Mouse (Mus musculus) megakaryocyte, embryonic 14.5 days (primary cell): ENCODE measurements at regions not wholly inside any gene's neighbourhood (a gene's known extent, or its start where the extent isn't known, plus 50 kb on each side); places are given as distances from the start of the nearest gene placed in this dataset.

Source experiments
- H3K27me3 ChIP-seq: replicated peaks from 2 replicates; pipeline ENCODE3; 2012; ENCODE audit warnings: inconsistent platforms
- H3K36me3 ChIP-seq: replicated peaks from 2 replicates; pipeline ENCODE3; 2012; ENCODE audit warnings: low read length, inconsistent platforms, mixed read lengths
- H3K4me1 ChIP-seq: 2 replicates; pipeline ENCODE4 v1.6.1; 2012; ENCODE audit warnings: inconsistent platforms
- H3K4me3 ChIP-seq: replicated peaks from 2 replicates; pipeline ENCODE3; 2012; ENCODE audit warnings: moderate library complexity, mild to moderate bottlenecking, inconsistent platforms
- H3K9me3 ChIP-seq: 2 replicates; pipeline ENCODE4 v1.6.1; 2012; ENCODE audit warnings: inconsistent platforms
- FLI1 ChIP-seq: IDR thresholded peaks from 2 replicates; pipeline ENCODE4 v1.6.1; 2012; ENCODE audit warnings: low read length, inconsistent platforms, mixed read lengths
- GATA1 ChIP-seq: IDR thresholded peaks from 3 replicates; pipeline ENCODE4 v1.6.1; 2012; ENCODE audit warnings: mixed read lengths, low read length, inconsistent platforms, borderline replicate concordance

DNA sequence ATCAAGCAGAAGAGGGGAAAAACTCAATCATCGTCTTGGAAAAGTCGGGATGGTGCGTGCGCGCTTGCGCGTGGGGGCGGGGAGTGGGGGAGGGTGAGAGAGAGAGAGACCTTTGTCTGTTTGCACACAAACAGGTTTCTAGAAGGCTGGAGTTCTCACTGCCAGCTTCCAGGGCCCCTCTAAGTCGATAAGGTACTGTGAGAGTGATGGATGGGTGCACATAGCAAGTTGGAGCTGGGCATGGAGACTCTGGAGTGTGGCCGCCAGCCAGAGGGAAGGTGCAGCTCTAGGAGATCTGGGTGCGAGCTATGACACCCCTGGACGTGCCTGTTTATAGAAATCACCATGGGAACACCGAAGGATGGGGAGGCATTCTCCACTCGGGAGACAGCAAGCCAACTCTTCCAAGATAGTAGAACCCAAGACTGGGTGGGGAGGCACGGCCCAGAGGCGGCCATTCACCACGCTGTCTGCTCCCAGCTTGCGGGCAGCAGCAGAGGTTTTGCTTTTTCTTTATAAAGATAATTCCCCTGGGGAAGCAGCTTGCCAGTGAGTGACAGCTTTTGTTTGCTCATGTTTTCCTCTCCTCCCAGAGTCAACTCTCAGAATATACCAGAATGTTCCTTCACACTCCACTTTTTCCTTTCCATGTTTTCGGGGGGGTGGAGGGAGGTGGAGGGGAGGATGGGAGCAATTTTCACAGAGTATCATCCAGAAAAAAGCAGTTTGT is 128.0 kb upstream of the Zfp703 start:
- TF ChIP-seq GATA1, result no peak
- TF ChIP-seq FLI1, result no peak
- Histone ChIP-seq H3K9me3 (no peaks in the 10 kb centered on the region; the same call in 1 of the 2 replicates), H3K27me3 (no peaks in the 10 kb centered on the region), H3K4me3 (no peak overlapping the region), H3K4me1 (no peaks in the 10 kb centered on the region), H3K36me3 (no peaks in the 10 kb centered on the region)

- no peaks in the 10 kb centered on the region for H3K4me1 ChIP-seq
- H3K4me3 ChIP-seq, result no peak overlapping the region
- H3K9me3 ChIP-seq, result no peaks in the 10 kb centered on the region; the same call in 1 of the 2 replicates
- TF ChIP-seq FLI1 (no peak), GATA1 (no peak)
- H3K36me3 ChIP-seq, result no peaks in the 10 kb centered on the region
- no peaks in the 10 kb centered on the region for H3K27me3 ChIP-seq
These were observed 125.0 kb upstream of the Zfp703 start for GRCm38 (mm10) chr8:26851871-26852800.

GRCm38 (mm10) chr8:26852921-26853320 is 124.2 kb upstream of the Zfp703 start:
- no peaks in the 10 kb centered on the region for H3K36me3 ChIP-seq
- TF ChIP-seq FLI1, result no peak
- TF ChIP-seq GATA1, result no peak
- no peaks in the 10 kb centered on the region for H3K4me1 ChIP-seq
- no peaks in the 10 kb centered on the region; the same call in 1 of the 2 replicates for H3K9me3 ChIP-seq
- no peaks in the 10 kb centered on the region for H3K27me3 ChIP-seq
- no peak overlapping the region for H3K4me3 ChIP-seq

DNA sequence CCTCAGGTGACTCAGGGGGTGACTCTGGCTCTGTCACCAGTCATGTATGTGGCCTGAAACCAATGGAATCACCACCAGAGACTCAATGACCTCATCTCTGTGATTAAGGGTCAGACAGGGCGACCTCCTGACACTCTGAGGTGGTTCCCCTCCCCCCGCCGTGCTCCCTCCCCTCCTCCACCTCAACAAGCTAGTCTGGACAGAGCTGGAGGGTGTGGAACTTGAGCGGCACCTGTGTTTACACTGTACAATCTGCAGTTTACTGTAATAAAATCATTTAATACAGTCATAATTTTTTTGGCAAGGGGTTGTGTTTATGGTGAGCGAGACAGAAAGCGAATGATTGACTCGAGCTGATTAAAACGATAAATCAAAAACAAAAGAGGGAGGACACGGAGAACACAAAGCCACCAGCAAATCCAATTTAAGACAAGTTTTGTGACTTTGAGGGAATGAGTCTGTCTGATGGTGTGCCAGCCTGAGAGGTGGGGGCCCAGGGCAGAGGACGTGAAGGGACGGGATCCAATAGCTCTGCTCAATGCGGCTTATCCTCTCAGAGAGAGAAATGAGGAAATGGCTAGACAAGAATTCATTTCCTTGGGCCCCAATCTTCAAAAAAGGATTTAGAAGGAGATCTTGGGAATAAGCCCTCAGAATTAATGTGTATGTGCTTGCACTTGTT is 122.4 kb upstream of the Zfp703 start:
- no peaks in the 10 kb centered on the region for H3K27me3 ChIP-seq
- H3K36me3 ChIP-seq, result no peaks in the 10 kb centered on the region
- TF ChIP-seq GATA1, result no peak
- no peak for TF ChIP-seq FLI1
- H3K4me3 ChIP-seq, result no peak overlapping the region
- no peaks in the 10 kb centered on the region; the same call in 1 of the 2 replicates for H3K9me3 ChIP-seq
- no peaks in the 10 kb centered on the region for H3K4me1 ChIP-seq

DNA sequence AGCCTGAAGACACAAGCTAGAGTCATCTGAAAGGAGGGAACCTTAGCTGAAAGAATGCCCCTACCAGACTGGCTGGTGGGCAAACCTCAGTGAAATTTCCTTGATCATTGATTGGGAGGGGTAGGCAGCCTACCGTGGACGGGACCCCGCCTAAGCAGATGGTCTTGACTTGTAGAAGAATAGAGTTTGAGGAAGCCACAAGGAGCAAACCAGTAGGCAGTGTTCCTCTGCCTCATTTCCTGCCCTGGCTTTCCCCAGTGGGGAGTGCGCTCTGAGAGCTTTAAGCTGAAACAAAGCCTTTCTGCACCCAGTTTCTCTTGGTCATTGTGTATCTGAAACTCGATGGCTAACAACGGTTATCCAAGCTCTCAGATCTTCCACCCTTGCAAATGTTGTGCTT is 121.9 kb upstream of the Zfp703 start:
- H3K9me3 ChIP-seq, result no peaks in the 10 kb centered on the region; the same call in 1 of the 2 replicates
- no peak overlapping the region for H3K4me3 ChIP-seq
- no peaks in the 10 kb centered on the region for H3K36me3 ChIP-seq
- no peaks in the 10 kb centered on the region for H3K27me3 ChIP-seq
- H3K4me1 ChIP-seq, result no peaks in the 10 kb centered on the region
- TF ChIP-seq FLI1 (no peak), GATA1 (no peak)

- H3K4me3 ChIP-seq, result no peak overlapping the region
- no peaks in the 10 kb centered on the region for H3K27me3 ChIP-seq
- no peaks in the 10 kb centered on the region for H3K36me3 ChIP-seq
- peaks cover 18% of the 10 kb centered on the region for H3K9me3 ChIP-seq
- no peaks in the 10 kb centered on the region for H3K4me1 ChIP-seq
- TF ChIP-seq FLI1, result no peak
- no peak for TF ChIP-seq GATA1
These were observed 112.6 kb upstream of the Zfp703 start for GRCm38 (mm10) chr8:26864571-26864970.

- no peaks in the 10 kb centered on the region for H3K36me3 ChIP-seq
- no peak for TF ChIP-seq GATA1
- no peak for TF ChIP-seq FLI1
- no peaks in the 10 kb centered on the region for H3K27me3 ChIP-seq
- no peak overlapping the region for H3K4me3 ChIP-seq
- no peaks in the 10 kb centered on the region for H3K4me1 ChIP-seq
- H3K9me3 ChIP-seq, result peaks cover 22% of the 10 kb centered on the region
These were observed 112.2 kb upstream of the Zfp703 start for GRCm38 (mm10) chr8:26864971-26865370.

- Histone ChIP-seq H3K36me3 (no peaks in the 10 kb centered on the region), H3K27me3 (no peaks in the 10 kb centered on the region), H3K4me3 (no peak overlapping the region), H3K9me3 (peaks cover 52% of the 10 kb centered on the region), H3K4me1 (no peaks in the 10 kb centered on the region)
- TF ChIP-seq FLI1 (no peak), GATA1 (no peak)
These were observed 108.8 kb upstream of the Zfp703 start for GRCm38 (mm10) chr8:26868101-26868848.

DNA sequence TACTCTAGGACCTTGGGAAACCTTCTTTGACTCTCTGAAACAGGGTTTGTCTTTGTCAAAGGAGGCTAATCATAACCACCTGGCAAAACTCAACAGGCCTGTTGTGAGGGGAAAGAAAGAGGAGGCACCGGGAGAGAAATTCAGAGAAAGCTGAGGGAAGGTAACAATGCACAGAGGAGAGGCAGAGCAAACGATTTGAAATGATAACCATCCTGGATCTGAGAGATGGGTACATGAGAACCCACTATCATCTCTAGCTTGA is 108.3 kb upstream of the Zfp703 start:
- no peak for TF ChIP-seq FLI1
- TF ChIP-seq GATA1, result no peak
- Histone ChIP-seq H3K27me3 (no peaks in the 10 kb centered on the region), H3K9me3 (peaks cover 52% of the 10 kb centered on the region), H3K36me3 (no peaks in the 10 kb centered on the region), H3K4me1 (no peaks in the 10 kb centered on the region), H3K4me3 (no peak overlapping the region)
